Mouse (Mus musculus) G1E (cell line): ENCODE measurements around the gene Zfp740. TPM values are rescaled to one million over a fixed set of nuclear protein-coding genes. Genes with fewer than 3 reads are reported as not detected.

ENCODE experiments used
- ATAC-seq: 2 replicates; pipeline ENCODE4 v1.8.0; 2016; ENCODE audit warnings: mild to moderate bottlenecking; ENCODE audit not compliant: insufficient number of reproducible peaks, poor library complexity, low FRiP score, severe bottlenecking; ENCODE audit errors: extremely low read depth
- DNase-seq: peaks from one replicate; pipeline ENCODE4 v3.0.0; 2012; ENCODE audit warnings: low spot score
- H3K27me3 ChIP-seq: 2 replicates; pipeline ENCODE4 v1.6.1; 2012; ENCODE audit warnings: mild to moderate bottlenecking, low read length, inconsistent platforms; ENCODE audit not compliant: insufficient read depth
- H3K36me3 ChIP-seq: replicated peaks from 2 replicates; pipeline ENCODE3; 2012; ENCODE audit warnings: mild to moderate bottlenecking, inconsistent platforms
- H3K4me1 ChIP-seq: 2 replicates; pipeline ENCODE4 v1.6.1; 2012; ENCODE audit warnings: low read depth, low read length, inconsistent platforms, mixed read lengths; ENCODE audit not compliant: insufficient read depth
- H3K4me3 ChIP-seq: 2 replicates; pipeline ENCODE4 v1.5.1; 2012; ENCODE audit warnings: low read depth, mild to moderate bottlenecking, inconsistent platforms, low read length, moderate library complexity, mixed read lengths
- H3K9me3 ChIP-seq: replicated peaks from 2 replicates; pipeline ENCODE4 v1.6.1; 2012; ENCODE audit warnings: inconsistent platforms
- CTCF ChIP-seq: IDR thresholded peaks from 2 replicates; pipeline ENCODE4 v1.5.1; 2012; ENCODE audit warnings: low read depth, low read length, inconsistent platforms, mixed read lengths
- GATA1 ChIP-seq: IDR thresholded peaks from 2 replicates; pipeline ENCODE4 v1.6.1; 2012; ENCODE audit warnings: borderline replicate concordance, low read length, inconsistent platforms, mixed read lengths
- GATA2 ChIP-seq: IDR thresholded peaks from 2 replicates; pipeline ENCODE4 v1.6.1; 2012; ENCODE audit warnings: low read depth, low read length, inconsistent platforms, borderline replicate concordance
- POLR2AphosphoS5 ChIP-seq: IDR thresholded peaks from 2 replicates; pipeline ENCODE4 v1.6.1; 2012; ENCODE audit warnings: low read depth, low read length, inconsistent platforms; ENCODE audit not compliant: insufficient replicate concordance
- TAL1 ChIP-seq: conservative IDR thresholded peaks from 2 replicates; pipeline ENCODE4 v1.6.1; 2012; ENCODE audit warnings: low read depth, low read length, inconsistent platforms, mixed read lengths
- polyA plus RNA-seq: library from polyadenylated mRNA; stranded (reverse); fragments of >175 nt; gene quantifications from 2 replicates; pipeline ENCODE4 v1.2.3, GENCODE M21; 2012
- total RNA-seq, 2 experiments: library from RNA; stranded (forward) in 1 of 2; stranded (reverse) in 1 of 2; fragments of 200-1000 nt in 1 of 2; fragments of >200 nt in 1 of 2; fragmentation: Nextera tagmentation in 1 of 2; gene quantifications; 2 replicates each; pipeline ENCODE4 v1.2.3; 2014 to 2017

The Zfp740 gene
- total and polyA plus RNA-seq, 3 experiments = 12.9 to 64.5 (median 35.3) TPM

- Histone ChIP-seq H3K9me3 (no peaks in the 10 kb centered on the region), H3K4me3 (no peak overlapping the region), H3K27me3 (peaks cover 21% of the 10 kb centered on the region), H3K36me3 (peaks cover 4% of the 10 kb centered on the region), H3K4me1 (peaks cover 7% of the 10 kb centered on the region; the same call in 1 of the 2 replicates)
- DNase-seq = no peak
- no peak for ATAC-seq
- TF ChIP-seq POLR2AphosphoS5 (no peak), CTCF (no peak), GATA2 (no peak), GATA1 (no peak), TAL1 (no peak)
These were observed 35.4 kb upstream of the Zfp740 start for GRCm38 (mm10) chr15:102167620-102168021.

- DNase-seq (no peak), ATAC-seq (no peak)
- Histone ChIP-seq H3K9me3 (no peaks in the 10 kb centered on the region), H3K27me3 (peaks cover 21% of the 10 kb centered on the region), H3K4me3 (no peak overlapping the region), H3K4me1 (peaks cover 7% of the 10 kb centered on the region; the same call in 1 of the 2 replicates), H3K36me3 (no peaks in the 10 kb centered on the region)
- no peak for TF ChIP-seq TAL1
- no peak for TF ChIP-seq POLR2AphosphoS5
- no peak for TF ChIP-seq GATA1
- TF ChIP-seq GATA2 = no peak
- no peak for TF ChIP-seq CTCF
These were observed 34.0 kb upstream of the Zfp740 start for GRCm38 (mm10) chr15:102169064-102169463.

DNA sequence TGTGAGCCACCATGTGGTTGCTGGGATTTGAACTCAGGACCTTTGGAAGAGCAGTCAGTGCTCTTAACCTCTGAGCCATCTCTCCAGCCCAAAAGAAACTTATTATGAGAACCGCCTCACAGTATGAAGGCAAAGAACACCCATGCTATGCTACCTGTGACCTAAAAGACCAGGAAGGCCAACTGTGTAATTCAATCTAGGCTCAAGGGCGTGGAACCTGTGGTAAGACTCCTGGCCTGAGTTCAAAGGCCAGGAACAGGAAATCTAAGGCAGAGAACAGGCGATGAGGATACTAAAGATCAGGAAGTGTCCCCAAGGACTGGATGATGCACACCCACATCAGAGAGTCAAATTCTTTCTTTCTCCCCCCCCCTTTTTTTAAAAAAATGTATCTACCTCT is 29.5 kb upstream of the Zfp740 start:
- TF ChIP-seq GATA1 (no peak), CTCF (no peak), GATA2 (no peak), POLR2AphosphoS5 (no peak), TAL1 (no peak)
- DNase-seq (no peak), ATAC-seq (no peak)

GRCm38 (mm10) chr15:102175736-102176319 is 27.2 kb upstream of the Zfp740 start:
- ATAC-seq (no peak), DNase-seq (no peak)
- H3K36me3 ChIP-seq = peaks cover 5% of the 10 kb centered on the region
- peaks cover 11% of the 10 kb centered on the region; the same call in 1 of the 2 replicates for H3K27me3 ChIP-seq
- no peak overlapping the region for H3K4me3 ChIP-seq
- TF ChIP-seq TAL1 (no peak), GATA1 (no peak), POLR2AphosphoS5 (no peak), CTCF (no peak)
- no peaks in the 10 kb centered on the region for H3K9me3 ChIP-seq
- H3K4me1 ChIP-seq = peaks cover 29% of the 10 kb centered on the region

More for the DNA sequence above, 29.5 kb upstream of the Zfp740 start:
- Histone ChIP-seq H3K9me3 (no peaks in the 10 kb centered on the region), H3K4me3 (no peak overlapping the region), H3K36me3 (no peaks in the 10 kb centered on the region), H3K27me3 (peaks cover 8% of the 10 kb centered on the region), H3K4me1 (peaks cover 24% of the 10 kb centered on the region)

- H3K36me3 ChIP-seq = peaks cover 5% of the 10 kb centered on the region
- DNase-seq (no peak), ATAC-seq (0 out of 2 replicates have a peak, but pooled peaks have one; percentile 8)
- TF ChIP-seq GATA1 (no peak), TAL1 (no peak), POLR2AphosphoS5 (no peak), CTCF (no peak), GATA2 (no peak)
- H3K27me3 ChIP-seq = peaks cover 11% of the 10 kb centered on the region; the same call in 1 of the 2 replicates
- H3K4me1 ChIP-seq = peaks cover 29% of the 10 kb centered on the region
- H3K4me3 ChIP-seq = no peak overlapping the region
- H3K9me3 ChIP-seq = no peaks in the 10 kb centered on the region
These were observed 26.3 kb upstream of the Zfp740 start for GRCm38 (mm10) chr15:102176571-102177316.

DNA sequence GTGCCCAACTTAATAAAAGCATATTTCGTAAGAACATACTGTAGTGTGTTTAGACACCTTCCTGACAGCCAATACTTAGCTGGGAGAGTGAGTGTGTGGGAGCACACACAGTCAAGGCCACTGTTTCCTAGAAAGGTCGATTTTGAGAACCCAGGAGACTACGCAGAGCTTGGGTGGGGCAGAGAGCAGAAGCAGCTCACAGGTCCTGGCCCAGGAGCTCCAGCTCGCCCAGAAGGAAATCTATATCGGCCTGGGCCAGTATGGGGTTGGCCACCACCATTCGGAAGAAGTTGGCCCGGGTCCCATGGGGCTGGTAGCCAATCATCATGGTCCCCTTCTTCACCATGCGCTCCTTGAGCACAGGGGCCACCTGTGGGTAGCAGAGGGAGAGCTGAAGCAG is 25.6 kb upstream of the Zfp740 start:
- no peak for ATAC-seq
- no peak for TF ChIP-seq CTCF
- no peak for TF ChIP-seq GATA2
- TF ChIP-seq GATA1 = no peak
- TF ChIP-seq POLR2AphosphoS5 = no peak
- TF ChIP-seq TAL1 = no peak
- H3K4me1 ChIP-seq = peaks cover 29% of the 10 kb centered on the region

More for the DNA sequence above, 25.6 kb upstream of the Zfp740 start:
- H3K27me3 ChIP-seq = peaks cover 11% of the 10 kb centered on the region; the same call in 1 of the 2 replicates
- no peak overlapping the region for H3K4me3 ChIP-seq
- H3K36me3 ChIP-seq = peaks cover 5% of the 10 kb centered on the region
- DNase-seq = no peak
- H3K9me3 ChIP-seq = no peaks in the 10 kb centered on the region
